Mouse (Mus musculus): ENCODE measurements around the gene AC124502.3. TPM values are rescaled to one million over a fixed set of nuclear protein-coding genes. Genes with fewer than 3 reads are reported as not detected.
A peak's percentile ranks its signal among the peaks of the same experiment; 100 is the strongest.
"Not testable (repeated sequence)": the region's sequence is repeated elsewhere in the genome, so short reads cannot be mapped to it uniquely, and the experiment has no call there.

The AC124502.3 gene
- polyA plus RNA-seq, 1 experiment from 2014 or later: 3.2 TPM

DNA sequence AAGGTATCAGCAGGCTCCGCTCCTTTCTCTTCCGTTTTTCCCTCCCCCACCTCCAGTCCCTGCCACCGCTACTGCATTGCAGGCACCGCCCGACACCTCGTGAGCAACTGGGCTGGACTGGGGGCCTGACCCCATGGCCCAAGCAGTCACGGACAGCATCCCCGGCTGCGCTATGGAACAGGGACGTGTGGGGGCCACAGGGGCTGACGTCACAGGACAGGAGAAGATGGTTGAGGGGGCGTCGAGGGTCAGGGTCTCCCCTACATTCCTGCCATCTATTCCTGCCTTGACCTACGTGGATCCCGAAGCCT, 46.1 kb downstream of the AC124502.3 start:
- Histone ChIP-seq H3K4me3 (peak overlapping the region; percentile 57), H3K4me1 (replicated peaks) (peaks cover 36% of the 10 kb centered on the region), H3K27me3 (ENCODE audit: insufficient read depth, poor library complexity, severe bottlenecking) (peaks cover 68% of the 10 kb centered on the region), H3K9me3 (no peaks in the 10 kb centered on the region), H3K36me3 (peaks cover 5% of the 10 kb centered on the region; the same call in 1 of the 2 replicates), H3K27ac (no peak overlapping the region; the same call in 1 of the 2 replicates)
- no peak for DNase-seq (ENCODE audit: low spot score)
- WGBS: 6% methylated on average over 15 of the region's 15 CpGs

DNA sequence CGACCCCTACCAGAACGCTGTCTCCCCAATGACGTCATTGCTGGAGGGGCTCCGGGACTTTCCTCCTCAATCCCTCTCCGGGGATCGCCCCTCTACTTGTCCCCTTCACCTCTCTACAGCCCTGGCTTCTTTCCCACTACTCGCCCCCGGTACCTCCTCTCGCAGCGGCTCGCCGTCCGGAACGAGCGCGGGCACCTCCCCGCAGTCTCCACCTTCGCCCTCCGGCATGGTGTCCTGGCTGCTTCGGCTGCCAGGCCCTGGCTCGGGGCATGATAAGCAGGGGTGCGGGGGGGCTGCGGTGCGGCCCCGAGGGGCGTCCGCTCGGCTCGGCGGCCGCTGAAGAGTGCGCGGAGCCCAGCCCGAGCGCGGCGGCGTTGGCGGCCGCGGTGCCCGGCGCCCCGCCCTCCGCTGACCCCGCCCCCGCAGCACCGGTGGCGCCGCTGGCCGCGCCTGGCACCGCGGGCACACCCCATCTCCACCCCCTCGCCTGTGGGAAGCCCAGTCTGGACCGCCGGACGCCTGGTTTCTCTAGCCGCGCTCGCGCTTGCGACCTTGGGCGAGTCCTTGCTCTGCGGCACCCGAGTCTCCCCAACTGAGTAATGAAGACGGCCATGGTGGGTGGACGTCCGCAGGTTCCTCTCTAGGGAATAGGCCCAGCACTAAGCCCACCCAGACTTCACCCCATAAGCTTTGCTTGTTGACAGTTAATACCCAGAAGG, 46.6 kb downstream of the AC124502.3 start, which contains the start of gene Tmem151a:
TSS of gene Tmem151a (minus strand) at position 387 of the 719 bp plus-strand sequence.
- no peak for DNase-seq (ENCODE audit: low spot score)
- peaks cover 36% of the 10 kb centered on the region for H3K4me1 ChIP-seq (replicated peaks)
- under 1% methylated on average over 69 of the region's 69 CpGs for WGBS

DNA sequence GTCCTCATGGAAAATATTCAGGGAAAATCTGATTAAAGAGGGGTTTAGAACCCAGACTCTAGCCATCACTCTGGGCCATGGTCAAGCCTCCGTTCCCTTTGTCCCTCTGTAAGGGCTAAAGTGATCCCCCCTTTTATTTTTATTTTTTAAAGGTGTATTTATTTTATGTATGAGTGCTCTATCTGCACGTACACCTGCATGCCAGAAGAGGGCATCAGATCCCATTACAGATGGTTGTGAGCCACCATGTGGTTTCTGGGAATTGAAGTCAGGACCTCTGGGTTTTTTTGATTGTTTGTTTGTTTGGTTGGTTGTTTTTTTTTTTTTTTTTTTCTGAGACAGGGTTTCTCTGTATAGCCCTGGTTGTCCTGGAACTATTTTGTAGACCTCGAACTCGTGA, 47.8 kb downstream of the AC124502.3 start:
- WGBS: 58% methylated on average over 4 of the region's 4 CpGs
- not testable (repeated sequence) for DNase-seq (ENCODE audit: low spot score); H3K9me3 ChIP-seq; H3K4me3 ChIP-seq; H3K27ac ChIP-seq
- peaks cover 51% of the 10 kb centered on the region for H3K27me3 ChIP-seq (ENCODE audit: insufficient read depth, poor library complexity, severe bottlenecking)
- peaks cover 22% of the 10 kb centered on the region for H3K36me3 ChIP-seq
- H3K4me1 ChIP-seq (replicated peaks): peaks cover 36% of the 10 kb centered on the region

More for the DNA sequence above, 46.6 kb downstream of the AC124502.3 start, which contains the start of gene Tmem151a:
- Histone ChIP-seq H3K27ac (peak within 1 kb of the TSS; percentile 30; the same call in 1 of the 2 replicates), H3K27me3 (ENCODE audit: insufficient read depth, poor library complexity, severe bottlenecking) (peaks cover 63% of the 10 kb centered on the region), H3K9me3 (no peaks in the 10 kb centered on the region), H3K4me3 (peak within 1 kb of the TSS; percentile 57), H3K36me3 (peaks cover 10% of the 10 kb centered on the region)

DNA sequence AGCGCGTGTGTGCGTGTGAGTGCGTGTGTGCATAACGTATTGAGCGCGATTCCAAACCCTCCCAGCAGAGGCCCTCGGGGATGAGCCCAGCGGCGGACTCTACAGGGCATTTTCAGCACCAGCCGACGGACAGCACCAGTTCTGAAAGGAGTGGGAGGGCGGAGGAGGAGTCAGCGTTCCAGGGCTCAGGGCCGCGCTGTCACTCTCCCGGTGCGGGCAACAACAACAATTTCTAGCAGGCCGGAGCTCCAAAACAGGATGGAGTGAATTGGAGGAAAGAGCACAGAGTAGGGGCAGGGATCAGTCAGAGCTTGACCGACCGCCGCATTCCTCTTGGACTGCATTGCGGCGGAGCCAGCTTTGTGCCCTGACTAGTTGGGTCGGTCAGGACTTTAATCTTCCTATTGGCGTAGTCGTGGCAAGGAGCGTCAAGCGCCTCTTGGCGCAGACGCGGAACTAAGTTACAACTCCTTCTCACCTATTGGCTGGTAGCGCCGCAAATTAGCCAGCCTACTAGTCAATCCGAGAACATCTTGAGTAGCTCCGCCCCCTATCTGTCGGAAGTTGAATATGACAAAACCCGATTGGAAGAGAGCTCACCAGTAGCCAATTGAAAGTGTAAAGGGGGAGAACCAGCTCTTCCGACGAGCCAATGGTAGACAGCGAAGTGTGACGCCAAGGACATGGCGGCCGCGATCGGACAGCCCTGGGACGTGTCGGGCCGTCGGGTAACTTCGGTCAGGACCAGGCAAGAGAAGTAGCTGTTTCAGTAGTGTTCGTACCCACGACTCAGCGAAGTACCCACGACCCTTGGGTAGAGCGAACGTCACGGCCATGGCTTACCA, 49.4 kb downstream of the AC124502.3 start, which contains the start of gene Yif1a:
TSS of gene Yif1a (plus strand) at position 655 of the 845 bp plus-strand sequence.
- Histone ChIP-seq H3K4me3 (peak within 1 kb of the TSS; percentile 84), H3K36me3 (peaks cover 38% of the 10 kb centered on the region), H3K4me1 (replicated peaks) (peaks cover 36% of the 10 kb centered on the region), H3K27ac (peak within 1 kb of the TSS; percentile 84), H3K9me3 (no peaks in the 10 kb centered on the region), H3K27me3 (ENCODE audit: insufficient read depth, poor library complexity, severe bottlenecking) (peaks cover 35% of the 10 kb centered on the region)
- peak; percentile 93 for DNase-seq (ENCODE audit: low spot score)
- WGBS: under 1% methylated on average over 58 of the region's 58 CpGs

DNA sequence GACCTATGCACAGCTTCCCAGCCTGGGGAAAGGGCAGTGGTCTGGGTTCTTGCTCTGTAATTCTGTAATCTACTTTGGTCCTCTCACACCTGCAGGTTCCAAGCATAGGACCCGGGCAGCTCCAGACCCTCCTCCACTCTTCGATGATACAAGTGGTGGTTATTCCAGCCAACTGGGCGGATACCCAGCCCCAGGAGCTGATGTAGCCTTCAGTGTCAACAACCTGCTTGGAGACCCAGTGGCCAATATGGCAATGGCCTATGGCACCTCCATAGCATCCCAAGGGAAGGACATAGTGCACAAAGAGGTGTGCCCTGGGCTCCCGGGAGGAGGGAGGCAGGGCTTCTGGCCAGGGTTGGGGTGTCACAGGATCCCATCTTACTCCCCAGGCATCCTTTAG, 50.6 kb downstream of the AC124502.3 start:
- peaks cover 23% of the 10 kb centered on the region for H3K27me3 ChIP-seq (ENCODE audit: insufficient read depth, poor library complexity, severe bottlenecking)
- 0 out of 2 replicates have a peak overlapping the region, but pooled peaks have one; percentile 84 for H3K27ac ChIP-seq
- DNase-seq (ENCODE audit: low spot score): no peak
- H3K4me3 ChIP-seq: peak overlapping the region; percentile 84
- WGBS: 93% methylated on average over 4 of the region's 4 CpGs
- H3K9me3 ChIP-seq: no peaks in the 10 kb centered on the region
- H3K4me1 ChIP-seq (replicated peaks): peaks cover 47% of the 10 kb centered on the region
- peaks cover 43% of the 10 kb centered on the region for H3K36me3 ChIP-seq

DNA sequence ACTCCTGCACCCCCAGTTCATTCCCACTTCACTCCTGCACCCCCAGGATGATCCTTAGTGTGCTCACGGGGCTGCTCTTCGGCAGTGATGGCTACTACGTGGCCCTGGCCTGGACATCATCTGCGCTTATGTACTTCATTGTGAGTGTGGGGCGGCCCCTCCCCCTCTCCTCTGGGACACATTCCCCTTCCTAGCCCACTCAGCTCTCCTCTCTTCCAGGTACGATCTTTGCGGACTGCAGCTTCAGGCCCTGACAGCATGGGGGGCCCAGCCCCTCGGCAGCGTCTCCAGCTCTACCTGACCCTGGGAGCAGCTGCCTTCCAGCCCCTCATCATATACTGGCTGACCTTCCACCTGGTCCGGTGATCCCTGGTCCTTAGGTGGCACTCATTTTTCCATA, 53.4 kb downstream of the AC124502.3 start:
- WGBS: 92% methylated on average over 10 of the region's 10 CpGs
- no peak overlapping the region for H3K27ac ChIP-seq
- DNase-seq (ENCODE audit: low spot score): no peak

DNA sequence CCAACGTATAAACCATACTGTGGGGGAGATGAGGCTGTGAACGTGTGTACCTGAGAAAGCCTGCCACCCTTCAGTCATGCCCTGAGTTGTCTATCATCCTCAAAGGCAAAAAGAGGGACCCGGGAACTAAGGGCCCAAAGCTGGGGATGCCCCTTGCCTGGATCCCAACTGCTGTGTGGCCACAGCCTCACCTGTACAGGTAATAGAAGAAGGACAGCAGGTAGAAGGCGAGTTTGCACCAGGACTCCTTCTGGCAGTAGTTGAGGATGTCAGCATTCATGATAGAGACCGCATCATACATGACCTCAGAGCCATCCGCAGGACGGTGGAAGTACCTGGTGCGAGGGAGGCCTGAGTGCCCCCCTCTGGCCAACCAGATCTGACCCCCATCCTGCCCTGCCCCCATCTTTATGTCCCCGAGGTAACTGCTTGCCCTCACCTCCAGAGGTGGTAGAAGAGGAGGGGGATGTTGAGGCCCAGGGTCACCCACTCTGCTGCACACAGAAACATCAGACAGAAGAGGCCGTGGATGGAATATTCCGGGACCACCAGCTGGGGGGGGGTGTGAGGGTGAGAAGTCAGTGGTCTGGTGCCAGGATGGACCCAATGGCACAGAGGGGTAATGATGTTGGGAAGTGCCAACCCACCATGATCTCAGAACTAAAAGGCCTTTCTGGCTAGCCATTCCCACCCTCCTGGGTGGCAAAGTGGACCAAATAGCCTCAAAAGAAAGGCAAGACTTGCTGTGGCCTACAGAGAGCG, 55.0 kb downstream of the AC124502.3 start:
- peaks cover 66% of the 10 kb centered on the region for H3K4me1 ChIP-seq (replicated peaks)
- 74% methylated on average over 12 of the region's 12 CpGs for WGBS

More for the DNA sequence above, 53.4 kb downstream of the AC124502.3 start:
- H3K36me3 ChIP-seq: peaks cover 43% of the 10 kb centered on the region
- H3K9me3 ChIP-seq: no peaks in the 10 kb centered on the region
- H3K4me1 ChIP-seq (replicated peaks): peaks cover 61% of the 10 kb centered on the region
- no peak overlapping the region for H3K4me3 ChIP-seq
- 0 out of 2 replicates have a peak, but pooled peaks cover 1% of the 10 kb centered on the region for H3K27me3 ChIP-seq (ENCODE audit: insufficient read depth, poor library complexity, severe bottlenecking)

DNA sequence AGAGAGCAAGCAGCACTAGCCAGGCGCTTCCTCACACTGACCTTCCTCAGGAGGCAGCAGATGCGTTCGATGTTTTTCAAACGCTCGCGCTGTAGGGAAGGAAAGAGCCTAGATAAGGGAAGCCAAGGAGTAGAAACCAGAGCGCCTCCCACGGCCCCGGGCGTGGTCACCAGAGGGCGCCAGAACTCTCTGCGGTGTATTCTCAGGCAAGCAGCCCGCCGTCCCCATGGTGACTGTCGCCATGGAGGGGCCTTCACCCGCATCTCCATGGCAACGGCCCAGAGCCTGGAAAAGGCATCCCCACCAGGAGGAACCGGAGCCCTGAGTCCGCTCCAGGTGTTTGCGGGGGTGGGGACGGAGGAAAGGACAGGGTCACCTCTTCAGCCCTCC, 55.5 kb downstream of the AC124502.3 start:
- H3K27ac ChIP-seq: peak overlapping the region; percentile 94; the same call in 1 of the 2 replicates
- DNase-seq (ENCODE audit: low spot score): peak; percentile 98

More for the DNA sequence above, 55.0 kb downstream of the AC124502.3 start:
- no peaks in the 10 kb centered on the region for H3K9me3 ChIP-seq
- H3K27me3 ChIP-seq (ENCODE audit: insufficient read depth, poor library complexity, severe bottlenecking): 0 out of 2 replicates have a peak, but pooled peaks cover 4% of the 10 kb centered on the region
- H3K36me3 ChIP-seq: peaks cover 43% of the 10 kb centered on the region
- no peak for DNase-seq (ENCODE audit: low spot score)
- peak overlapping the region; percentile 71 for H3K4me3 ChIP-seq
- no peak overlapping the region for H3K27ac ChIP-seq

DNA sequence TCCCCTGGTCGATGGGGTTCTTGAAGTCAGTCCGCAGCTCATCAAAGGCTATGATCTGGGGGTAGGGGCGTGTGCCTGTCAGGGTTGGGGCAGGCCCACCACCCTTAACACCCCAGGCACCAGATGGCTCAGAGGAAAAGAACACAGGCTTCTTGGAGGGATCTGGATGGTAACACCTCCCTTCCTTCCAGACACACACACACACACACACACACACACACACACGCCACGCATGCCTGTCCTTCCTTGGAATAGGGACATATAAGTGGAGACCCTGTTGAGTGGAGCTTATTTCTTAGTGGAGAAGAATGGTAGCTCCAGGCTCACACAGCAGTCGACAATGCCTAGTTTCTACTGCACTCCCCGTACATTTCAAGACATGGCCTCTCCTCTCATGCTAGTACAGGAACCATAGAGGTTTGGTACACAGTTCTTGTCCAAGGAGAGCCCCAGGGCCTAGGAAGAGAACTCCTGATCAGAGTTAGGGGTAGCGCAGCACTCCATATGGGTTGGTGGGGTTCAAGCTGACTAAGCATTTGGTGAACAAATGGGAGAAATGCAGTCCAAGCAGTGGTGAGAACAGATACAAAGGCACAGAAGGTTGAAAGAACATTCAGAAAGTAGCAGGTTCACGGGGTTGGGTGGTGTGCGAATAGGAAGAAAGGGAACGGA, 56.2 kb downstream of the AC124502.3 start:
- peak; percentile 30 for DNase-seq (ENCODE audit: low spot score)
- Histone ChIP-seq H3K27ac (peak overlapping the region; percentile 94), H3K36me3 (peaks cover 45% of the 10 kb centered on the region), H3K27me3 (ENCODE audit: insufficient read depth, poor library complexity, severe bottlenecking) (peaks cover 9% of the 10 kb centered on the region; the same call in 1 of the 2 replicates), H3K9me3 (no peaks in the 10 kb centered on the region), H3K4me3 (peak overlapping the region; percentile 71), H3K4me1 (replicated peaks) (peaks cover 67% of the 10 kb centered on the region)
- 37% methylated on average over 11 of the region's 11 CpGs for WGBS

More for the DNA sequence above, 55.5 kb downstream of the AC124502.3 start:
- no peaks in the 10 kb centered on the region for H3K9me3 ChIP-seq
- peak overlapping the region; percentile 71 for H3K4me3 ChIP-seq
- H3K4me1 ChIP-seq (replicated peaks): peaks cover 66% of the 10 kb centered on the region
- H3K36me3 ChIP-seq: peaks cover 44% of the 10 kb centered on the region
- 0 out of 2 replicates have a peak, but pooled peaks cover 4% of the 10 kb centered on the region for H3K27me3 ChIP-seq (ENCODE audit: insufficient read depth, poor library complexity, severe bottlenecking)
- WGBS: under 1% methylated on average over 21 of the region's 21 CpGs

DNA sequence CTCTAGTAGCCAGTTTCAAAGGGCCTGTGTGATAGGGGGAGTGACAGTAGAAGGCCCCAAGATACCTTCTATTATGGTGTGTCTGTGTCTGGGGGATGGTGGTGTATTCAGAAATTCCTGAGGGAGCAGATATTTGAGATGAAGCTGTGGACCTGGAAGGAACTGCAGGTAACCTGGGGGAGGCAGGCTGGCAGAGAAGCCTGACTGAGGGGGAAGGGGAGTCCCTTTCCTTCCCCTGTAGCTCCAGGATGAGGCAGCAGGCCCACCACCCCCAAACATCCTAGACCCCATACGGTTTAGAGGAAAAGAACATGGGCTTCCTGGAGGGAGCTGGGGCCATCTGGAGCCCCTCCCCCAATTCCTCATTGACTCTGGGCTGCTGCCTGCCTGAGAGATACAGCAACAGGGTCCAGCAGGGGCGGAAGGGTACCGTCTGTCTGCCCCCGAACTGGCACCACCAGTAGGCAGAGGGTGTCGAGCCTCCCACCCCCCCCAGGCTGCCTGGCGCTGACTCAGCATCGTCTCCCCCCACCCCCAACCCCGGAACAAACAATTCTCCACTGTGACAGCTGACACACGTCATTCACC, 57.3 kb downstream of the AC124502.3 start:
- WGBS: 9% methylated on average over 9 of the region's 9 CpGs
- peak overlapping the region; percentile 71 for H3K4me3 ChIP-seq
- peak; percentile 41 for DNase-seq (ENCODE audit: low spot score)
- peaks cover 70% of the 10 kb centered on the region for H3K4me1 ChIP-seq (replicated peaks)
- H3K27ac ChIP-seq: peak overlapping the region; percentile 94
- H3K36me3 ChIP-seq: peaks cover 45% of the 10 kb centered on the region
- H3K9me3 ChIP-seq: no peaks in the 10 kb centered on the region
- peaks cover 12% of the 10 kb centered on the region; the same call in 1 of the 2 replicates for H3K27me3 ChIP-seq (ENCODE audit: insufficient read depth, poor library complexity, severe bottlenecking)

DNA sequence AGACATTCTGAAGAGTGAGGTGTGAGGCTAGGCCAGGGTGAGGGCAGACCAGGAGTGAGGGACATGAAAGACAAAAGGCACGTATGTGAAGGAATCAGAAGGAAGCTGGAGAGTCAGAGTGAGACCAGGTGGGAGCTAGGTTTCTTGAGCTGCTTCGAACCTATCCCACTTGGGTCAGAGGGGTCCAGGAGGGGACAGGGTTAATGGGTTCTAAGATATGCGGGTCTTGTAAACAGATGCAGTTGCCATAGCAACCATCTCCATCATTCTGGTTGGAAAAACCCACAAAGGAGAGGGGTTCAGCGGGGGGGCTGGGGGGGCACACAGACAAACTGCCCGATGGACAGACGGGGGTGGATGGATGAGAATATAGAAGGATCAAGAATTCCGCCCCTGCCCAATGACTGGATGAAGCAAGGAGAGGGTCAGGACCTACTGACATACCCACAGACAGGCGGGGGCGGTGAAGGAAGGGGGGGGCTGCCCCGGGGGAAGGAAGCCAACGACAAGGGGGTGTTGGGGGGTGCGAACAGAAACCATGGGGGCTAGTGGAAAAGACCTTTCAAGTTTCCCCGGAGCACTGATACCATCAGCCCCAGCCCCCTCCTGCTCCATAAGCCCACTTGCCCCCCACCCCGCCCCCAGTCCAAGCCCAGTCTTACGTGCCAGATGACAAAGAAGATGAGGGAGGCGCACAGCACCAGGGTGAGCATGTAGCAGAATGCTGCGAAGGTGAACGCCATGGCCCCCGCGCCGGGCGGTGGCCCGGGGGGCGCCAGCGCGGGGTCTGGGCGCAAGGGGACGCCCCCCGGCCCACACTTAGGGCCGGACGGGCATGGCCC, 59.1 kb downstream of the AC124502.3 start:
- peaks cover 45% of the 10 kb centered on the region for H3K36me3 ChIP-seq
- H3K27ac ChIP-seq: peak overlapping the region; percentile 94
- H3K4me1 ChIP-seq (replicated peaks): peaks cover 70% of the 10 kb centered on the region
- WGBS: 2% methylated on average over 31 of the region's 31 CpGs
- peak overlapping the region; percentile 71 for H3K4me3 ChIP-seq
- H3K9me3 ChIP-seq: no peaks in the 10 kb centered on the region
- H3K27me3 ChIP-seq (ENCODE audit: insufficient read depth, poor library complexity, severe bottlenecking): peaks cover 12% of the 10 kb centered on the region; the same call in 1 of the 2 replicates
- peak; percentile 44 for DNase-seq (ENCODE audit: low spot score)

All from hindbrain, embryonic 10.5 days (tissue).